ENCODE assay signal across 9 mouse cellular contexts in genomic region chr14:26459516-26459915, GRCm38 (mm10).
A peak's percentile ranks its signal among the peaks of the same experiment; 100 is the strongest.
DNase-seq lines count a peak whose midpoint lies in the region; TF ChIP-seq lines count a peak whose summit lies in the region.
"Had no signal": no experiment of that assay in that cellular context is flagged by ENCODE, and none has a peak within 500 bp of the region (broad histone marks: within the 10 kb centered on the region; RNA-seq: fewer than 3 reads in every experiment).

No protein-coding gene starts in this region.

- peaks cover 47% of the 10 kb centered on the region for H3K36me3 ChIP-seq in E14TG2a.4 (ENCODE audit: insufficient read depth, low read length)

- no peak overlapping the region for H3K27ac ChIP-seq in left cerebral cortex, adult 2 months
- H3K27ac ChIP-seq: midbrain, embryonic 12.5 days had no signal

- H3K4me3 ChIP-seq in left cerebral cortex, adult 2 months, result no peak overlapping the region
- H3K4me3 ChIP-seq in E14TG2a.4 (replicated peaks; ENCODE audit: low read length), result no peak overlapping the region
- H3K4me3 ChIP-seq: midbrain, embryonic 12.5 days had no signal

- peak; percentile 24 for DNase-seq in embryo, embryonic 11 days
- DNase-seq in embryo, embryonic 10 days (ENCODE audit: low spot score), result no peak
- peak in 1 of 2 experiments; percentile 37 for DNase-seq in left cerebral cortex, adult 2 months (ENCODE audit: extremely low spot score in 1 of 2, low spot score in 2 of 2)
- DNase-seq in left cerebral cortex, postnatal 36 days (ENCODE audit: low spot score in 2 of 2), result no peak
- DNase-seq in kidney, postnatal 4 days, result peak; percentile 48 to 60
- DNase-seq in T-cell, adult 2 months (ENCODE audit: low spot score), result no peak
- no peak for DNase-seq in cerebellum, adult 9-11 months

- intact Hi-C loops in left cerebral cortex, adult 2 months (cut with DNase I), result loop anchor here (5.0 kb wide), 1 partner anchor 82 kb away; no protein-coding TSS in a partner anchor
- intact Hi-C loops in left cerebral cortex, postnatal 36 days (cut with DNase I), result no loop called here

- no peaks in the 10 kb centered on the region for H3K27me3 ChIP-seq in E14TG2a.4 (ENCODE audit: insufficient read depth, low read length)
- H3K27me3 ChIP-seq: midbrain, embryonic 12.5 days had no signal

- peak; percentile 74 for TF ChIP-seq CTCF in left cerebral cortex, adult 2 months (IDR thresholded peaks at IDR 0.05)
- peak; percentile 38 for TF ChIP-seq CTCF in E14TG2a.4 (conservative IDR thresholded peaks at IDR 0.05; ENCODE audit: low read length)

- no peaks in the 10 kb centered on the region for H3K9me3 ChIP-seq in E14TG2a.4 (ENCODE audit: low read length)
- H3K9me3 ChIP-seq: midbrain, embryonic 12.5 days had no signal

- H3K4me1 ChIP-seq in E14TG2a.4 (replicated peaks; ENCODE audit: low read depth, low read length), result peaks cover 16% of the 10 kb centered on the region

Comparison
In these comparisons a context has a peak if more than half of its experiments do, and no peak if none do; other contexts are left out.
1. DNase-seq: peak in embryo, embryonic 11 days (single experiment) and kidney, postnatal 4 days (2 of 2); none in embryo, embryonic 10 days (single experiment), left cerebral cortex, postnatal 36 days (0 of 2), T-cell, adult 2 months (single experiment) and cerebellum, adult 9-11 months (single experiment).